Mouse (Mus musculus) myocyte (in vitro differentiated cells): Measurements from ENCODE around the gene Caln1. TPM values are rescaled to one million over a fixed set of nuclear protein-coding genes. Genes with fewer than 3 reads are reported as not detected.

Experiments
- H3K27me3 ChIP-seq: one replicate; pipeline ENCODE4 v1.6.1; 2011; ENCODE audit not compliant: control insufficient read depth, insufficient read depth, insufficient read length
- H3K36me3 ChIP-seq: one replicate; pipeline ENCODE4 v1.6.1; 2011; ENCODE audit not compliant: control insufficient read depth, insufficient read depth
- H3K4me2 ChIP-seq: one replicate; pipeline ENCODE4 v1.6.1; 2011; ENCODE audit warnings: low read depth, control low read depth
- H3K4me3 ChIP-seq: one replicate; pipeline ENCODE4 v1.5.1; 2011; ENCODE audit warnings: mild to moderate bottlenecking, control low read depth, moderate library complexity
- H3K79me2 ChIP-seq: one replicate; pipeline ENCODE4 v1.6.1; 2011; ENCODE audit not compliant: control insufficient read depth, insufficient read depth
- H3ac ChIP-seq: one replicate; pipeline ENCODE4 v1.6.1; 2011; ENCODE audit not compliant: control insufficient read depth, insufficient read length
- CEBPB ChIP-seq: IDR thresholded peaks from 2 replicates; pipeline ENCODE4 v1.6.1; 2011; ENCODE audit warnings: mild to moderate bottlenecking, moderate library complexity; ENCODE audit not compliant: poor library complexity, insufficient read depth, severe bottlenecking
- E2F4 ChIP-seq: IDR thresholded peaks from one replicate; pipeline ENCODE4 v1.6.1; 2011; ENCODE audit warnings: mild to moderate bottlenecking, control low read depth, moderate library complexity; ENCODE audit not compliant: insufficient read depth
- MAX ChIP-seq: IDR thresholded peaks from one replicate; pipeline ENCODE4 v1.6.1; 2011; ENCODE audit warnings: low read depth, mild to moderate bottlenecking, control low read depth
- MYOD1 ChIP-seq, 3 experiments: IDR thresholded peaks; one replicate each; pipeline ENCODE4 v1.6.1; 2011; ENCODE audit warnings: control low read depth in 2 of 3, low read depth in 2 of 3, mild to moderate bottlenecking in 2 of 3, moderate library complexity in 1 of 3; ENCODE audit not compliant: insufficient read length in 2 of 3, control insufficient read depth in 1 of 3
- MYOG ChIP-seq, 3 experiments: IDR thresholded peaks; one replicate each; pipeline ENCODE4 v1.6.1; 2011; ENCODE audit warnings: control low read depth in 2 of 3, low read depth in 2 of 3, mild to moderate bottlenecking in 2 of 3; ENCODE audit not compliant: insufficient read length in 2 of 3, control insufficient read depth in 1 of 3, insufficient read depth in 1 of 3
- POLR2A ChIP-seq: IDR thresholded peaks from one replicate; pipeline ENCODE4 v1.6.1; 2011; ENCODE audit warnings: low read depth, mild to moderate bottlenecking, control low read depth, moderate library complexity; ENCODE audit not compliant: insufficient read length
- POLR2AphosphoS2 ChIP-seq: IDR thresholded peaks from one replicate; pipeline ENCODE4 v1.6.1; 2011; ENCODE audit warnings: low read depth, control low read depth; ENCODE audit not compliant: insufficient read length
- REST ChIP-seq: IDR thresholded peaks from one replicate; pipeline ENCODE4 v1.6.1; 2011; ENCODE audit warnings: mild to moderate bottlenecking, control low read depth, moderate library complexity; ENCODE audit not compliant: insufficient read depth, insufficient read length
- SRF ChIP-seq: IDR thresholded peaks from one replicate; pipeline ENCODE4 v1.6.1; 2011; ENCODE audit warnings: low read depth; ENCODE audit not compliant: control insufficient read depth, insufficient read length
- TCF12 ChIP-seq: IDR thresholded peaks from one replicate; pipeline ENCODE4 v1.6.1; 2011; ENCODE audit warnings: mild to moderate bottlenecking, control low read depth; ENCODE audit not compliant: poor library complexity, insufficient read depth, severe bottlenecking
- TCF3 ChIP-seq: IDR thresholded peaks from one replicate; pipeline ENCODE4 v1.6.1; 2011; ENCODE audit warnings: low read depth, control low read depth; ENCODE audit not compliant: insufficient read length
- USF1 ChIP-seq: IDR thresholded peaks from one replicate; pipeline ENCODE4 v1.6.1; 2011; ENCODE audit warnings: low read depth, mild to moderate bottlenecking, control low read depth, moderate library complexity
- polyA plus RNA-seq: library from polyadenylated mRNA; unstranded; fragments of >200 nt; fragmentation: generic; extraction: Trizol; gene quantifications from one replicate; pipeline ENCODE4 v1.2.1, GENCODE M21; 2012; ENCODE audit warnings: missing spikeins

The Caln1 gene
- polyA plus RNA-seq, 1 experiment: not detected

DNA sequence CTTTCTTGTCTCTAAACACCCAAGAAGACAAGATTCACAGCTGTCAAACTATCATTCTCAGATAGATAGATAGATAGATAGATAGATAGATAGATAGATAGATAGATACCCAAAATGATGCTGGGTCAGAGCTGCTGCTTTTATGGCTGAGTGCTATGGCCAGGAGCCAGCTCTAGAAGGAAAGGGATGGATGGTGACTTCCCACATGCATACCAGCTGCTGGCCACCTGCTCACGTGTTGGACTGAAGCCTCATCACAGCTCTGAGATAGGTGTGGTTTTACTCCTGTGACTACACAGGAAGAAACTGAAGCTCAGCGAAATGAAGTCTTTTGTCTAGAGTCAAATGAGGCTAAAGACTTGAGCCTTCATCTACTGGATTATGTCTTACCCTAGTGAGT is 456.5 kb downstream of the Caln1 start:
- Histone ChIP-seq H3K4me2 (no peak overlapping the region), H3K27me3 (no peaks in the 10 kb centered on the region), H3K36me3 (no peaks in the 10 kb centered on the region), H3ac (no peak overlapping the region), H3K79me2 (no peaks in the 10 kb centered on the region), H3K4me3 (no peak overlapping the region)
- TF ChIP-seq E2F4 (no peak), MYOD1 (IDR thresholded peaks at IDR 0.05; ENCODE audit: control insufficient read depth in 1 of 3, insufficient read length in 2 of 3, low read depth in 2 of 3) (no peak)

- no peak overlapping the region for H3K4me2 ChIP-seq
- no peaks in the 10 kb centered on the region for H3K27me3 ChIP-seq
- H3ac ChIP-seq: no peak overlapping the region
- TF ChIP-seq E2F4: no peak
- TF ChIP-seq TCF12: no peak
- TF ChIP-seq USF1: no peak
- no peak for TF ChIP-seq CEBPB
- TF ChIP-seq POLR2A: no peak
- TF ChIP-seq MYOD1 (IDR thresholded peaks at IDR 0.05; ENCODE audit: control insufficient read depth in 1 of 3, insufficient read length in 2 of 3, low read depth in 2 of 3): no peak
- TF ChIP-seq POLR2AphosphoS2: no peak
- no peak for TF ChIP-seq TCF3
- no peak for TF ChIP-seq MAX
- no peak for TF ChIP-seq SRF
- TF ChIP-seq REST: no peak
- TF ChIP-seq MYOG (IDR thresholded peaks at IDR 0.05; ENCODE audit: control insufficient read depth in 1 of 3, insufficient read depth in 1 of 3, insufficient read length in 2 of 3, low read depth in 2 of 3): no peak
- no peaks in the 10 kb centered on the region for H3K79me2 ChIP-seq
- H3K36me3 ChIP-seq: no peaks in the 10 kb centered on the region
- H3K4me3 ChIP-seq: no peak overlapping the region
Measured at GRCm38 (mm10) chr5:130848562-130848961, 479.3 kb downstream of the Caln1 start.

- TF ChIP-seq TCF12 (no peak), CEBPB (no peak), REST (no peak), SRF (no peak), POLR2A (no peak), POLR2AphosphoS2 (no peak), MYOD1 (IDR thresholded peaks at IDR 0.05; ENCODE audit: control insufficient read depth in 1 of 3, insufficient read length in 2 of 3, low read depth in 2 of 3) (no peak), TCF3 (no peak)
- no peaks in the 10 kb centered on the region for H3K36me3 ChIP-seq
- no peak overlapping the region for H3K4me3 ChIP-seq
- no peaks in the 10 kb centered on the region for H3K79me2 ChIP-seq
- H3ac ChIP-seq: no peak overlapping the region
- no peaks in the 10 kb centered on the region for H3K27me3 ChIP-seq
- H3K4me2 ChIP-seq: no peak overlapping the region
Measured at GRCm38 (mm10) chr5:130849610-130850009, 480.4 kb downstream of the Caln1 start.

DNA sequence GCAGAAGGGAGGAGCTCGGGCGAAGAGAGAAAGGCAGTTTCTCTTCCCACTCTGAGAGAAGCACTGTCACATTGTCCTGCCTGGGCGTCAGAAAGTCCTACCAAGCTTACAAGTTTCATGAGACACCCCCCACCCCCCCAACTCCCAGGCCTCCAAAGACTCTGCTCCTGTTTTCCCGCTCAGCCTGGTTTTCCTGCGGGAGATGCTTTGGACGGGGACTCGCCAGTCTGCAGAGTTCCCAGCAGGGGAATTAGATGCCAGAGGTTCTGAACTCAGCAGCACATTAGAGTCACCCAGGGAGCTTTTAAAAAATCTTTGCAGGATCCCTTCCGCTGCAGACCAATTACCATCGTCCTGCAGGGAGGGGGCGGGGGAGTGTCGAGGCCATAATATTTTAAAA is 482.9 kb downstream of the Caln1 start:
- no peaks in the 10 kb centered on the region for H3K36me3 ChIP-seq
- H3K79me2 ChIP-seq: no peaks in the 10 kb centered on the region
- H3K4me2 ChIP-seq: no peak overlapping the region
- no peaks in the 10 kb centered on the region for H3K27me3 ChIP-seq
- H3ac ChIP-seq: no peak overlapping the region
- H3K4me3 ChIP-seq: no peak overlapping the region
- TF ChIP-seq TCF3: no peak

DNA sequence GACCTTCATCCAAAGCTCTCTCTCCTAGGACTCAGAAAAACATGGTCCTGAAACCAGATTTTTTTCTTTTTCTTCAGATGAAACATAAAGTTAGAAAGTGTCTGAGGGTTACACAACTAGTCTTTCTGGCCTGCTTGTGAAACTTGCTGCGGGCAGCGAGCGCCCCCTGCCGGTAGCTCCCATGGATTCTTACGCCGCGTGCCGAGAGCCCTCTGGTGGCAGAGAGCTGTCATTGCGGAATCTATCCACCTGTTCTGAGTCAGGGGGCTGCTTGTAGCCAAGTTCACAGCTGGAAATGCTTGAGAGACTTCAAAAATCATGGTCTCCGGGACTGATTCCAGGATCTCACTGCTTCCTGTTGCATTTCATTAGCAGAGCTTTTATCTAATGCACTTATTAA is 484.1 kb downstream of the Caln1 start:
- Histone ChIP-seq H3ac (no peak overlapping the region), H3K27me3 (no peaks in the 10 kb centered on the region), H3K4me3 (no peak overlapping the region), H3K79me2 (no peaks in the 10 kb centered on the region), H3K4me2 (no peak overlapping the region), H3K36me3 (no peaks in the 10 kb centered on the region)
- TF ChIP-seq MAX (no peak), TCF12 (no peak), MYOG (IDR thresholded peaks at IDR 0.05; ENCODE audit: control insufficient read depth in 1 of 3, insufficient read depth in 1 of 3, insufficient read length in 2 of 3, low read depth in 2 of 3) (no peak), USF1 (no peak), E2F4 (no peak), MYOD1 (IDR thresholded peaks at IDR 0.05; ENCODE audit: control insufficient read depth in 1 of 3, insufficient read length in 2 of 3, low read depth in 2 of 3) (no peak), SRF (no peak), TCF3 (no peak), CEBPB (no peak)
